Comparison of ENCODE assay signal across 8 mouse cellular contexts in genomic region chr2:24974906-24975703, GRCm38 (mm10). TPM values are rescaled to one million over a fixed set of nuclear protein-coding genes. Genes with fewer than 3 reads are reported as not detected.
A peak's percentile ranks its signal among the peaks of the same experiment; 100 is the strongest.
DNase-seq lines count a peak whose midpoint lies in the region; ATAC-seq and TF ChIP-seq lines count a peak whose summit lies in the region.

Gene Mrpl41, minus strand, starts transcription at chr2:24975098.

- under 1% methylated on average over 63 of the region's 64 CpGs for WGBS in hindbrain, postnatal 0 days

- H3K4me3 ChIP-seq in gastrocnemius, adult 2 months: peak within 1 kb of the TSS; percentile 93
- H3K4me3 ChIP-seq in hindbrain, postnatal 0 days (ENCODE audit: low read length): peak within 1 kb of the TSS; percentile 84
- H3K4me3 ChIP-seq in left cerebral cortex, adult 2 months: peak within 1 kb of the TSS; percentile 58

- no peak for TF ChIP-seq CTCF in gastrocnemius, adult 2 months (IDR thresholded peaks at IDR 0.05)
- TF ChIP-seq CTCF in hindbrain, postnatal 0 days (IDR thresholded peaks at IDR 0.05; ENCODE audit: low read depth): no peak
- no peak for TF ChIP-seq CTCF in left cerebral cortex, adult 2 months (IDR thresholded peaks at IDR 0.05)

- H3K27ac ChIP-seq in gastrocnemius, adult 2 months: peak within 1 kb of the TSS; percentile 97
- H3K27ac ChIP-seq in hindbrain, postnatal 0 days: peak within 1 kb of the TSS; percentile 90
- H3K27ac ChIP-seq in left cerebral cortex, adult 2 months: peak within 1 kb of the TSS; percentile 83

- no peaks in the 10 kb centered on the region for H3K9me3 ChIP-seq in hindbrain, postnatal 0 days (ENCODE audit: low read length)

- ATAC-seq in common myeloid progenitor, adult 5-6 weeks (replicated peaks; ENCODE audit: low read depth, poor library complexity, severe bottlenecking): peak; percentile 81
- ATAC-seq in hindbrain, postnatal 0 days: peak; percentile 99
- ATAC-seq in megakaryocyte, adult 5-6 weeks (ENCODE audit: poor library complexity, severe bottlenecking): peak; percentile 77

- peak within 1 kb of the TSS; percentile 91 for H3K4me2 ChIP-seq in hindbrain, postnatal 0 days (ENCODE audit: low read depth, low read length)

- no peaks in the 10 kb centered on the region for H3K27me3 ChIP-seq in hindbrain, postnatal 0 days (ENCODE audit: insufficient read depth, low read length)

- H3K9ac ChIP-seq in hindbrain, postnatal 0 days (replicated peaks; ENCODE audit: low read length): peak within 1 kb of the TSS; percentile 75

- H3K4me1 ChIP-seq in hindbrain, postnatal 0 days (ENCODE audit: insufficient read depth, low read length): peaks cover 14% of the 10 kb centered on the region

- intact Hi-C loops in gastrocnemius, adult 2 months (cut with DNase I): no loop called here
- intact Hi-C loops in left cerebral cortex, adult 2 months (cut with DNase I): loop anchor here (5.0 kb wide), 1 partner anchor 77 kb away; the partner anchor contains the start of gene Nsmf

- peaks cover 16% of the 10 kb centered on the region; the same call in 1 of the 2 replicates for H3K36me3 ChIP-seq in hindbrain, postnatal 0 days (ENCODE audit: insufficient read depth, low read length)

- peak; percentile 98 for DNase-seq in ZHBTc4 (ENCODE audit: low read depth, low spot score)
- peak; percentile 99 for DNase-seq in gastrocnemius, adult 2 months
- DNase-seq in hindbrain, postnatal 0 days (ENCODE audit: low spot score): peak; percentile 99
- DNase-seq in left cerebral cortex, adult 2 months (ENCODE audit: extremely low spot score in 1 of 2, low spot score in 2 of 2): peak; percentile 96
- peak; percentile 96 for DNase-seq in right cerebral cortex, adult 2 months (ENCODE audit: low spot score in 2 of 2)
- peak; percentile 97 for DNase-seq in urinary bladder, postnatal 14 days (ENCODE audit: low spot score)

RNA-seq across cellular contexts. Expression of gene Mrpl41, which starts in this region (rescaled TPM):
- 117 and 138 TPM in 2 replicates for total RNA-seq in common myeloid progenitor, adult 5-6 weeks (2017)
- total RNA-seq in gastrocnemius, adult 2 months (2021): 10 to 100 TPM; 28.9 to 43.8 TPM
- total RNA-seq in hindbrain, postnatal 0 days (2014; rRNA removed): 52.0 and 52.7 TPM in 2 replicates
- 197 and 201 TPM in 2 replicates for polyA plus RNA-seq in hindbrain, postnatal 0 days (2015; fragmentation: Nextera tagmentation; extraction: Ambion mirVana)
- 10 to 100 TPM; 70.3 to 76.3 TPM for total RNA-seq in left cerebral cortex, adult 2 months (2021)
- total RNA-seq in megakaryocyte, adult 5-6 weeks (2015): 38.3 and 46.3 TPM in 2 replicates
- 69.8 and 73.4 TPM in 2 replicates for total RNA-seq in megakaryocyte, adult 5-6 weeks (2017)

Comparison
In these comparisons a context has a peak if more than half of its experiments do, and no peak if none do; other contexts are left out.
1. Peak in every context shown above with its lines: DNase-seq, ATAC-seq, H3K4me3 ChIP-seq and H3K27ac ChIP-seq.